Mouse (Mus musculus) ES-Bruce4 (cell line): Measurements from ENCODE around the gene Bsx.

ENCODE experiments used
- CTCF ChIP-seq: IDR thresholded peaks from one replicate; pipeline ENCODE4 v1.8.1; 2011; ENCODE audit warnings: low read depth, low read length
- POLR2A ChIP-seq: IDR thresholded peaks from one replicate; pipeline ENCODE4 v1.8.1; 2011; ENCODE audit warnings: low read length; ENCODE audit not compliant: insufficient read depth

GRCm38 (mm10) chr9:40878998-40879397, 5.1 kb downstream of the Bsx start:
- no peak for TF ChIP-seq CTCF
- no peak for TF ChIP-seq POLR2A
